ENCODE assay signal across 18 mouse cellular contexts in the genomic region with DNA sequence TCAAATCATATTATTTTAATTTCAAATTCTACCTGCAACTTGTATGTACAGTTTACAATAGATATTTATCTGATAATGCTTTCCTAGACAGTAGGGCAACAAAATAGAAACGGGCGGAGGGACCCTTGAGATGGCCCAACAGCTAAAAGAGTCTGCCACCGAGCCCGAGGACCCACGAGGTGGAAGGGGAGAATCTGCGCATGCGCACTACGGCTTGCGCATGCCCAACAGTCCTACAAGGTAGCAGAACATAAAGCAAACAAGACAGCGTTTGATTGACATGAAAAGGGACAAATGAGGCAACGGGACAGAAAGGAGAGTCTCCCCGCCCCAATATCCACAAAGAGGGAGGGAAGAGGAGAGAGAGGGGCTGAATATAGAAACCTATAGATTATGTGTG. TPM values are rescaled to one million over a fixed set of nuclear protein-coding genes. Genes with fewer than 3 reads are reported as not detected.
A peak's percentile ranks its signal among the peaks of the same experiment; 100 is the strongest.
DNase-seq lines count a peak whose midpoint lies in the region; TF ChIP-seq lines count a peak whose summit lies in the region.
"Had no signal": no experiment of that assay in that cellular context is flagged by ENCODE, and none has a peak within 500 bp of the region (broad histone marks: within the 10 kb centered on the region; RNA-seq: fewer than 3 reads in every experiment).

No protein-coding gene starts in this region.

- peak overlapping the region; percentile 58 for H3K4me2 ChIP-seq in myocyte (ENCODE audit: low read depth)
- H3K4me2 ChIP-seq: forebrain, embryonic 13.5 days; heart, embryonic 12.5 days; hindbrain, embryonic 15.5 days had no signal

- peak overlapping the region; percentile 4 for H3K4me3 ChIP-seq in myocyte
- H3K4me3 ChIP-seq: embryonic facial prominence, embryonic 10.5 days; forebrain, embryonic 13.5 days; heart, embryonic 12.5 days; hindbrain, embryonic 15.5 days had no signal

- H3K36me3 ChIP-seq in myocyte (ENCODE audit: control insufficient read depth, insufficient read depth): no peaks in the 10 kb centered on the region
- H3K36me3 ChIP-seq: embryonic facial prominence, embryonic 10.5 days; heart, embryonic 12.5 days; hindbrain, embryonic 15.5 days had no signal

- TF ChIP-seq POLR2A in myocyte (IDR thresholded peaks at IDR 0.05; ENCODE audit: insufficient read length, low read depth): no peak

- H3ac ChIP-seq in myocyte (ENCODE audit: control insufficient read depth, insufficient read length): no peak overlapping the region

- H3K27me3 ChIP-seq in myocyte (ENCODE audit: control insufficient read depth, insufficient read depth, insufficient read length): no peaks in the 10 kb centered on the region
- H3K27me3 ChIP-seq: CH12.LX had no signal

- no peaks in the 10 kb centered on the region for H3K79me2 ChIP-seq in myocyte (ENCODE audit: control insufficient read depth, insufficient read depth)

- DNase-seq in adrenal gland, adult 2 months: peak; percentile 1
- DNase-seq in adrenal gland, postnatal 4 days (ENCODE audit: low spot score in 2 of 2): no peak
- DNase-seq in A20 (ENCODE audit: low read depth, low spot score) (peak; percentile 84), MEL-GATA-1-ER (ENCODE audit: extremely low read depth, low read depth) (peak; percentile 98)
- no peak for DNase-seq in left cerebral cortex, postnatal 36 days (ENCODE audit: low spot score in 2 of 2)
- no peak for DNase-seq in embryo, embryonic 9.5 days (ENCODE audit: extremely low spot score)
- DNase-seq: adrenal gland, postnatal 10 days; cerebellum, adult 11-12 months; cerebellum, adult 9-10 months; cerebellum, postnatal 25 days; gastrocnemius, postnatal 10 days; heart, postnatal 36 days had no signal

- intact Hi-C loops in left cerebral cortex, postnatal 36 days (cut with DNase I): no loop called here

TF ChIP-seq in myocyte, 11 proteins besides CTCF, POLR2A, EP300 and RAD21:
- TF ChIP-seq SRF (IDR thresholded peaks at IDR 0.05; ENCODE audit: control insufficient read depth, insufficient read length, low read depth): no peak
- no peak for TF ChIP-seq CEBPB (IDR thresholded peaks at IDR 0.05; ENCODE audit: insufficient read depth, poor library complexity, severe bottlenecking)
- TF ChIP-seq POLR2AphosphoS2 (IDR thresholded peaks at IDR 0.05; ENCODE audit: insufficient read length, low read depth): no peak
- TF ChIP-seq E2F4 (IDR thresholded peaks at IDR 0.05; ENCODE audit: insufficient read depth): no peak
- TF ChIP-seq TCF12 (IDR thresholded peaks at IDR 0.05; ENCODE audit: insufficient read depth, poor library complexity, severe bottlenecking): no peak
- TF ChIP-seq MAX (IDR thresholded peaks at IDR 0.05; ENCODE audit: low read depth): no peak
- no peak for TF ChIP-seq USF1 (IDR thresholded peaks at IDR 0.05; ENCODE audit: low read depth)
- TF ChIP-seq MYOD1 (IDR thresholded peaks at IDR 0.05; ENCODE audit: control insufficient read depth in 1 of 3, insufficient read length in 2 of 3, low read depth in 2 of 3): no peak
- TF ChIP-seq MYOG (IDR thresholded peaks at IDR 0.05; ENCODE audit: control insufficient read depth in 1 of 3, insufficient read depth in 1 of 3, insufficient read length in 2 of 3, low read depth in 2 of 3): no peak

RNA-seq across cellular contexts. Expression of a gene that starts 31.9 kb away (rescaled TPM):
- total RNA-seq in adrenal gland, adult 2 months (2021): 10 to 100 TPM; 15.6 to 29.8 TPM
- polyA plus RNA-seq in adrenal gland, adult 2 months (2012; rRNA removed): 35.2 and 41.3 TPM in 2 replicates
- total RNA-seq in adrenal gland, postnatal 4 days (2021): 10 to 100 TPM; 15.4 to 18.4 TPM
- polyA plus RNA-seq in myocyte (2012; fragmentation: generic; extraction: Trizol): 4.7 TPM
- 10 to 100 TPM; 40.5 to 46.5 TPM for total RNA-seq in left cerebral cortex, postnatal 36 days (2021)

RNA-seq across cellular contexts. Expression of a gene that starts 47.6 kb away (rescaled TPM):
- 10 to 100 TPM; 13.1 to 16.5 TPM for total RNA-seq in adrenal gland, adult 2 months (2021)
- polyA plus RNA-seq in adrenal gland, adult 2 months (2012; rRNA removed): 5.2 and 6.7 TPM in 2 replicates
- total RNA-seq in adrenal gland, postnatal 4 days (2021): 10 to 100 TPM; 28.4 to 33.4 TPM
- 10.0 TPM for polyA plus RNA-seq in myocyte (2012; fragmentation: generic; extraction: Trizol)
- total RNA-seq in left cerebral cortex, postnatal 36 days (2021): 1 to 10 TPM; 4.9 to 5.1 TPM

Comparison
In these comparisons a context has a peak if more than half of its experiments do, and no peak if none do; other contexts are left out.
1. DNase-seq: peak in adrenal gland, adult 2 months (single experiment), A20 (single experiment) and MEL-GATA-1-ER (single experiment); none in adrenal gland, postnatal 4 days (0 of 2), left cerebral cortex, postnatal 36 days (0 of 2) and embryo, embryonic 9.5 days (single experiment).